Mouse (Mus musculus) bone marrow, adult 2 months (tissue): ENCODE data around the gene Gm49336. TPM values are rescaled to one million over a fixed set of nuclear protein-coding genes. Genes with fewer than 3 reads are reported as not detected.

Source experiments
- H3K27ac ChIP-seq: fragments of 200-500 bp; 2 replicates; pipeline ENCODE4 v1.5.1; 2012; ENCODE audit warnings: low read depth, mild to moderate bottlenecking, control low read depth, inconsistent platforms, low read length; ENCODE audit not compliant: control insufficient read depth, poor library complexity, insufficient read depth
- H3K4me1 ChIP-seq: fragments of 200-500 bp; 2 replicates; pipeline ENCODE4 v1.6.1; 2011; ENCODE audit warnings: low read length; ENCODE audit not compliant: control insufficient read depth, insufficient read depth
- H3K4me3 ChIP-seq: fragments of 200-500 bp; replicated peaks from 2 replicates; pipeline ENCODE3; 2011; ENCODE audit warnings: mild to moderate bottlenecking, low read depth, low read length, control low read depth; ENCODE audit not compliant: control insufficient read depth
- CTCF ChIP-seq: fragments of 200-500 bp; IDR thresholded peaks from 2 replicates; pipeline ENCODE4 v1.5.1; 2011; ENCODE audit warnings: low read length, control low read depth; ENCODE audit not compliant: control insufficient read depth, insufficient read depth
- POLR2A ChIP-seq: fragments of 200-500 bp; IDR thresholded peaks from 2 replicates; pipeline ENCODE4 v1.6.1; 2011; ENCODE audit warnings: low read depth, mild to moderate bottlenecking, control low read depth, low read length, borderline replicate concordance; ENCODE audit not compliant: control insufficient read depth
- WGBS: fragments of 180-500 bp; shearing (Covaris S2); methylation state at CpG from one replicate; pipeline ENCODE4 v1.1.7; 2018; 5-methylcytosine and 5-hydroxymethylcytosine counted together
- polyA plus RNA-seq: library from polyadenylated mRNA; stranded (reverse); fragments of >200 nt; gene quantifications from 2 replicates; pipeline ENCODE4 v1.2.4, GENCODE M21; 2011; ENCODE audit warnings: low replicate concordance; ENCODE audit not compliant: missing spikeins, insufficient read depth, insufficient read length

The Gm49336 gene
- polyA plus RNA-seq, 1 experiment: 15.1 TPM

- H3K27ac ChIP-seq: peak overlapping the region; percentile 85
- TF ChIP-seq CTCF: no peak
- H3K4me1 ChIP-seq: no peaks in the 10 kb centered on the region; the same call in 1 of the 2 replicates
- WGBS: 25% methylated on average over 15 of the region's 15 CpGs
- peak overlapping the region; percentile 96 for H3K4me3 ChIP-seq
These were observed 995 bp upstream of the Gm49336 start for GRCm38 (mm10) chr14:60252004-60253000.

GRCm38 (mm10) chr14:60250879-60251278, 428 bp downstream of the Gm49336 start:
- H3K27ac ChIP-seq: peak overlapping the region; percentile 85
- peak overlapping the region; percentile 90 for H3K4me3 ChIP-seq
- no peak for TF ChIP-seq POLR2A
- TF ChIP-seq CTCF: no peak
- H3K4me1 ChIP-seq: no peaks in the 10 kb centered on the region; the same call in 1 of the 2 replicates
- under 1% methylated on average over 39 of the region's 39 CpGs for WGBS

- WGBS: 3% methylated on average over 8 of the region's 8 CpGs
- no peak overlapping the region for H3K27ac ChIP-seq
- no peak for TF ChIP-seq CTCF
- no peak for TF ChIP-seq POLR2A
- no peaks in the 10 kb centered on the region; the same call in 1 of the 2 replicates for H3K4me1 ChIP-seq
- peak overlapping the region; percentile 90 for H3K4me3 ChIP-seq
These were observed 941 bp downstream of the Gm49336 start for GRCm38 (mm10) chr14:60250366-60250765.

GRCm38 (mm10) chr14:60238551-60238950, 12.8 kb downstream of the Gm49336 start:
- Histone ChIP-seq H3K4me3 (no peak overlapping the region), H3K4me1 (no peaks in the 10 kb centered on the region), H3K27ac (no peak overlapping the region)
- 87% methylated on average over 3 of the region's 3 CpGs for WGBS
- no peak for TF ChIP-seq POLR2A
- TF ChIP-seq CTCF: no peak

GRCm38 (mm10) chr14:60219886-60220285, 31.4 kb downstream of the Gm49336 start:
- Histone ChIP-seq H3K4me3 (no peak overlapping the region), H3K27ac (no peak overlapping the region), H3K4me1 (no peaks in the 10 kb centered on the region)
- TF ChIP-seq CTCF (no peak), POLR2A (no peak)
- WGBS: 91% methylated on average over 10 of the region's 10 CpGs

GRCm38 (mm10) chr14:60217616-60218015, 33.7 kb downstream of the Gm49336 start:
- Histone ChIP-seq H3K4me3 (no peak overlapping the region), H3K4me1 (no peaks in the 10 kb centered on the region), H3K27ac (no peak overlapping the region)
- TF ChIP-seq CTCF (no peak), POLR2A (no peak)
- 100% methylated on average over 4 of the region's 4 CpGs for WGBS

- WGBS: 88% methylated on average over 1 of the region's 1 CpGs
- no peak overlapping the region for H3K27ac ChIP-seq
- no peaks in the 10 kb centered on the region for H3K4me1 ChIP-seq
- H3K4me3 ChIP-seq: no peak overlapping the region
- TF ChIP-seq POLR2A: no peak
- TF ChIP-seq CTCF: no peak
These were observed 35.2 kb downstream of the Gm49336 start for GRCm38 (mm10) chr14:60216125-60216524.

GRCm38 (mm10) chr14:60215000-60215399, 36.3 kb downstream of the Gm49336 start:
- H3K27ac ChIP-seq: no peak overlapping the region
- 84% methylated on average over 3 of the region's 3 CpGs for WGBS
- no peak overlapping the region for H3K4me3 ChIP-seq
- no peaks in the 10 kb centered on the region for H3K4me1 ChIP-seq
- no peak for TF ChIP-seq POLR2A
- no peak for TF ChIP-seq CTCF
